Mouse (Mus musculus) heart, adult 2 months (tissue): ENCODE results near the gene Man1c1.
A peak's percentile ranks its signal among the peaks of the same experiment; 100 is the strongest.

Experiments used
- CTCF ChIP-seq: fragments of 200-600 bp; IDR thresholded peaks from 2 replicates; pipeline ENCODE4 v1.8.1; 2022; ENCODE audit warnings: antibody characterized with exemption, mild to moderate bottlenecking, moderate library complexity
- EP300 ChIP-seq: fragments of 200-500 bp; IDR thresholded peaks from 2 replicates; pipeline ENCODE4 v1.6.1; 2011; ENCODE audit warnings: low read depth, low read length, control low read depth; ENCODE audit not compliant: insufficient read depth
- POLR2A ChIP-seq: fragments of 200-500 bp; IDR thresholded peaks from 2 replicates; pipeline ENCODE4 v1.6.1; 2011; ENCODE audit warnings: mild to moderate bottlenecking, low read depth, low read length, control low read depth; ENCODE audit not compliant: insufficient read depth

GRCm38 (mm10) chr4:134543261-134543660 lies 160.8 kb downstream of the Man1c1 start:
- TF ChIP-seq EP300 (peak; percentile 96), POLR2A (no peak), CTCF (no peak)
